7 mouse cellular contexts compared by ENCODE assay signal in genomic region chr11:102316572-102317297, GRCm38 (mm10). TPM values are rescaled to one million over a fixed set of nuclear protein-coding genes. Genes with fewer than 3 reads are reported as not detected.
DNase-seq lines count a peak whose midpoint lies in the region; ATAC-seq and TF ChIP-seq lines count a peak whose summit lies in the region.

No protein-coding gene starts in this region.

- peak overlapping the region; percentile 90 for H3K4me2 ChIP-seq in embryonic facial prominence, embryonic 11.5 days (ENCODE audit: low read depth, low read length)
- H3K4me2 ChIP-seq in limb, embryonic 14.5 days (replicated peaks; ENCODE audit: low read depth, low read length, severe bottlenecking): peak overlapping the region; percentile 94
- peak overlapping the region; percentile 89 for H3K4me2 ChIP-seq in midbrain, embryonic 15.5 days

- H3K9me3 ChIP-seq in embryonic facial prominence, embryonic 11.5 days (replicated peaks; ENCODE audit: control insufficient read depth, low read length): no peaks in the 10 kb centered on the region
- H3K9me3 ChIP-seq in limb, embryonic 14.5 days (ENCODE audit: control insufficient read depth, low read length): no peaks in the 10 kb centered on the region
- no peaks in the 10 kb centered on the region for H3K9me3 ChIP-seq in midbrain, embryonic 15.5 days

- DNase-seq in adrenal gland, postnatal 25 days: peak; percentile 93
- peak; percentile 92 for DNase-seq in embryonic facial prominence, embryonic 11.5 days (ENCODE audit: low spot score)
- peak; percentile 91 to 95 for DNase-seq in heart, adult 18-20 months
- DNase-seq in kidney, adult 18-20 months: peak; percentile 91
- DNase-seq in limb, embryonic 14.5 days (ENCODE audit: low spot score): peak; percentile 93
- peak; percentile 92 for DNase-seq in spleen, adult 18-20 months

- peak overlapping the region; percentile 99 for H3K27ac ChIP-seq in embryonic facial prominence, embryonic 11.5 days (replicated peaks; ENCODE audit: low read depth, low read length)
- peak overlapping the region; percentile 98 for H3K27ac ChIP-seq in limb, embryonic 14.5 days (replicated peaks; ENCODE audit: low read depth, low read length)
- peak overlapping the region; percentile 98 for H3K27ac ChIP-seq in midbrain, embryonic 15.5 days

- no peaks in the 10 kb centered on the region for H3K27me3 ChIP-seq in embryonic facial prominence, embryonic 11.5 days (ENCODE audit: control insufficient read depth, insufficient read depth, low read length)
- no peaks in the 10 kb centered on the region for H3K27me3 ChIP-seq in limb, embryonic 14.5 days (ENCODE audit: control insufficient read depth, insufficient read depth, low read length)
- H3K27me3 ChIP-seq in midbrain, embryonic 15.5 days (replicated peaks): no peaks in the 10 kb centered on the region

- 0 out of 2 replicates have a peak, but pooled peaks have one; percentile 36 for TF ChIP-seq POLR2A in limb, embryonic 14.5 days (IDR thresholded peaks at IDR 0.05; ENCODE audit: borderline replicate concordance, extremely low read depth, insufficient read depth, insufficient read length)

- peak overlapping the region; percentile 100 for H3K4me3 ChIP-seq in embryonic facial prominence, embryonic 11.5 days (ENCODE audit: low read depth, low read length)
- H3K4me3 ChIP-seq in limb, embryonic 14.5 days (replicated peaks; ENCODE audit: low read length): peak overlapping the region; percentile 100
- H3K4me3 ChIP-seq in midbrain, embryonic 15.5 days: peak overlapping the region; percentile 67

- H3K4me1 ChIP-seq in embryonic facial prominence, embryonic 11.5 days (ENCODE audit: control insufficient read depth, insufficient read depth, low read length): peaks cover 4% of the 10 kb centered on the region; the same call in 1 of the 2 replicates
- peaks cover 9% of the 10 kb centered on the region for H3K4me1 ChIP-seq in limb, embryonic 14.5 days (ENCODE audit: control insufficient read depth, insufficient read depth, low read length)
- H3K4me1 ChIP-seq in midbrain, embryonic 15.5 days: peaks cover 28% of the 10 kb centered on the region

- H3K36me3 ChIP-seq in embryonic facial prominence, embryonic 11.5 days (replicated peaks; ENCODE audit: control insufficient read depth, insufficient read depth, low read depth, low read length): no peaks in the 10 kb centered on the region; the same call in 1 of the 2 replicates
- peaks cover 37% of the 10 kb centered on the region for H3K36me3 ChIP-seq in limb, embryonic 14.5 days (ENCODE audit: control insufficient read depth, insufficient read depth, low read length)
- H3K36me3 ChIP-seq in midbrain, embryonic 15.5 days (replicated peaks): peaks cover 26% of the 10 kb centered on the region; the same call in 1 of the 2 replicates

- peak overlapping the region; percentile 100 for H3K9ac ChIP-seq in embryonic facial prominence, embryonic 11.5 days (replicated peaks; ENCODE audit: low read length)
- H3K9ac ChIP-seq in limb, embryonic 14.5 days (ENCODE audit: low read depth, low read length, severe bottlenecking): peak overlapping the region; percentile 99
- peak overlapping the region; percentile 86 for H3K9ac ChIP-seq in midbrain, embryonic 15.5 days

- WGBS in embryonic facial prominence, embryonic 11.5 days: under 1% methylated on average over 53 of the region's 80 CpGs
- WGBS in limb, embryonic 14.5 days: 1% methylated on average over 33 of the region's 80 CpGs
- under 1% methylated on average over 55 of the region's 80 CpGs for WGBS in midbrain, embryonic 15.5 days

- ATAC-seq in embryonic facial prominence, embryonic 11.5 days (replicated peaks; ENCODE audit: insufficient number of reproducible peaks, low FRiP score, low TSS enrichment, low read depth): peak; percentile 35; the same call in 1 of the 2 replicates
- peak; percentile 16 for ATAC-seq in limb, embryonic 14.5 days (ENCODE audit: low FRiP score, low read depth)
- ATAC-seq in midbrain, embryonic 15.5 days (replicated peaks): peak; percentile 48

RNA-seq across cellular contexts. Expression of gene Ubtf, which starts 2.8 kb away (rescaled TPM):
- total RNA-seq in adrenal gland, postnatal 25 days (2021): 113 and 116 TPM in 2 replicates
- polyA plus RNA-seq in embryonic facial prominence, embryonic 11.5 days (2014; fragmentation: Nextera tagmentation; extraction: Ambion mirVana): 81.0 and 84.5 TPM in 2 replicates
- total RNA-seq in heart, adult 18-20 months (2021): 10 to 100 TPM; 49.2 to 49.9 TPM
- polyA plus RNA-seq in limb, embryonic 14.5 days (2012; rRNA removed): 61.0 and 81.3 TPM in 2 replicates
- 79.7 and 89.4 TPM in 2 replicates for polyA plus RNA-seq in limb, embryonic 14.5 days (2014; fragmentation: Nextera tagmentation; extraction: Ambion mirVana)
- polyA plus RNA-seq in midbrain, embryonic 15.5 days (2015; fragmentation: Nextera tagmentation; extraction: Ambion mirVana): 82.8 and 83.9 TPM in 2 replicates

RNA-seq across cellular contexts. Expression of gene Atxn7l3, which starts 20.3 kb away (rescaled TPM):
- 53.6 and 62.4 TPM in 2 replicates for total RNA-seq in adrenal gland, postnatal 25 days (2021)
- polyA plus RNA-seq in embryonic facial prominence, embryonic 11.5 days (2014; fragmentation: Nextera tagmentation; extraction: Ambion mirVana): 15.1 and 17.3 TPM in 2 replicates
- total RNA-seq in heart, adult 18-20 months (2021): 10 to 100 TPM; 19.2 to 22.6 TPM
- polyA plus RNA-seq in limb, embryonic 14.5 days (2012; rRNA removed): 72.1 and 84.0 TPM in 2 replicates
- 21.0 and 23.1 TPM in 2 replicates for polyA plus RNA-seq in limb, embryonic 14.5 days (2014; fragmentation: Nextera tagmentation; extraction: Ambion mirVana)
- 31.6 and 31.8 TPM in 2 replicates for polyA plus RNA-seq in midbrain, embryonic 15.5 days (2015; fragmentation: Nextera tagmentation; extraction: Ambion mirVana)

RNA-seq across cellular contexts. Expression of gene Tmub2, which starts 32.0 kb away (rescaled TPM):
- 50.6 and 63.0 TPM in 2 replicates for total RNA-seq in adrenal gland, postnatal 25 days (2021)
- polyA plus RNA-seq in embryonic facial prominence, embryonic 11.5 days (2014; fragmentation: Nextera tagmentation; extraction: Ambion mirVana): 40.9 and 50.1 TPM in 2 replicates
- total RNA-seq in heart, adult 18-20 months (2021): 10 to 100 TPM; 24.4 to 26.7 TPM
- 59.9 and 68.6 TPM in 2 replicates for polyA plus RNA-seq in limb, embryonic 14.5 days (2012; rRNA removed)
- 52.6 and 53.5 TPM in 2 replicates for polyA plus RNA-seq in limb, embryonic 14.5 days (2014; fragmentation: Nextera tagmentation; extraction: Ambion mirVana)
- polyA plus RNA-seq in midbrain, embryonic 15.5 days (2015; fragmentation: Nextera tagmentation; extraction: Ambion mirVana): 82.3 and 84.4 TPM in 2 replicates

RNA-seq across cellular contexts. Expression of gene Asb16, which starts 48.2 kb away (rescaled TPM):
- 0.36 TPM in 1 of 2 replicates, not detected in the other for total RNA-seq in adrenal gland, postnatal 25 days (2021)
- 0.11 TPM in 1 of 2 replicates, not detected in the other for polyA plus RNA-seq in embryonic facial prominence, embryonic 11.5 days (2014; fragmentation: Nextera tagmentation; extraction: Ambion mirVana)
- 1 to 10 TPM; 1.2 TPM for total RNA-seq in heart, adult 18-20 months (2021)
- 2.2 and 2.8 TPM in 2 replicates for polyA plus RNA-seq in limb, embryonic 14.5 days (2012; rRNA removed)
- 0.25 and 0.48 TPM in 2 replicates for polyA plus RNA-seq in limb, embryonic 14.5 days (2014; fragmentation: Nextera tagmentation; extraction: Ambion mirVana)
- polyA plus RNA-seq in midbrain, embryonic 15.5 days (2015; fragmentation: Nextera tagmentation; extraction: Ambion mirVana): 0.05 TPM in 1 of 2 replicates, not detected in the other

RNA-seq across cellular contexts. Expression of gene Slc4a1, which starts 49.3 kb away (rescaled TPM):
- 1.0 and 1.8 TPM in 2 replicates for total RNA-seq in adrenal gland, postnatal 25 days (2021)
- 25.8 and 28.5 TPM in 2 replicates for polyA plus RNA-seq in embryonic facial prominence, embryonic 11.5 days (2014; fragmentation: Nextera tagmentation; extraction: Ambion mirVana)
- total RNA-seq in heart, adult 18-20 months (2021): 1 to 10 TPM; 1.4 to 2.3 TPM
- polyA plus RNA-seq in limb, embryonic 14.5 days (2012; rRNA removed): 3.5 and 4.3 TPM in 2 replicates
- polyA plus RNA-seq in limb, embryonic 14.5 days (2014; fragmentation: Nextera tagmentation; extraction: Ambion mirVana): 2.8 and 6.6 TPM in 2 replicates
- polyA plus RNA-seq in midbrain, embryonic 15.5 days (2015; fragmentation: Nextera tagmentation; extraction: Ambion mirVana): 2.9 and 3.8 TPM in 2 replicates

Comparison
In these comparisons a context has a peak if more than half of its experiments do, and no peak if none do; other contexts are left out.
1. Peak in every context shown above with its lines: DNase-seq, ATAC-seq, H3K4me3 ChIP-seq and H3K27ac ChIP-seq.